Mouse (Mus musculus): Measurements from ENCODE around the gene Ntm.
A peak's percentile ranks its signal among the peaks of the same experiment; 100 is the strongest.

Gene Ntm

GRCm38 (mm10) chr9:29653678-29654235 is 309.2 kb downstream of the Ntm start:
- no peak for DNase-seq

- no peak for DNase-seq
Observed at GRCm38 (mm10) chr9:29652854-29653253, 310.1 kb downstream of the Ntm start.

- DNase-seq, result no peak
Observed at GRCm38 (mm10) chr9:29651856-29652255, 311.1 kb downstream of the Ntm start.

GRCm38 (mm10) chr9:29651226-29651625 is 311.7 kb downstream of the Ntm start:
- no peak for DNase-seq

- peak; percentile 73 for DNase-seq
Observed at GRCm38 (mm10) chr9:29650679-29651078, 312.3 kb downstream of the Ntm start.

GRCm38 (mm10) chr9:29650266-29650665 is 312.7 kb downstream of the Ntm start:
- no peak for DNase-seq

- DNase-seq, result no peak
Observed at GRCm38 (mm10) chr9:29648256-29648655, 314.7 kb downstream of the Ntm start.

GRCm38 (mm10) chr9:29647764-29648163 is 315.2 kb downstream of the Ntm start:
- DNase-seq, result no peak

- DNase-seq, result peak; percentile 58
Observed at GRCm38 (mm10) chr9:29645796-29646400, 317.0 kb downstream of the Ntm start.

GRCm38 (mm10) chr9:29642997-29643657 is 319.8 kb downstream of the Ntm start:
- peak; percentile 85 for DNase-seq

- peak; percentile 90 for DNase-seq
Observed at GRCm38 (mm10) chr9:29637335-29637734, 325.6 kb downstream of the Ntm start.

GRCm38 (mm10) chr9:29617181-29617580 is 345.8 kb downstream of the Ntm start:
- DNase-seq, result no peak

- DNase-seq, result no peak
Observed at GRCm38 (mm10) chr9:29612020-29612612, 350.8 kb downstream of the Ntm start.

GRCm38 (mm10) chr9:29610867-29611266 is 352.1 kb downstream of the Ntm start:
- no peak for DNase-seq

- no peak for DNase-seq
Observed at GRCm38 (mm10) chr9:29597665-29598064, 365.3 kb downstream of the Ntm start.

- DNase-seq, result no peak
Observed at GRCm38 (mm10) chr9:29595321-29595720, 367.6 kb downstream of the Ntm start.

GRCm38 (mm10) chr9:29594537-29595294 is 368.2 kb downstream of the Ntm start:
- DNase-seq, result no peak

GRCm38 (mm10) chr9:29587376-29587775 is 375.6 kb downstream of the Ntm start:
- no peak for DNase-seq

- DNase-seq, result no peak
Observed at GRCm38 (mm10) chr9:29586381-29586770, 376.6 kb downstream of the Ntm start.

- peak; percentile 71 for DNase-seq
Observed at GRCm38 (mm10) chr9:29585746-29586380, 377.1 kb downstream of the Ntm start.

GRCm38 (mm10) chr9:29578226-29578625 is 384.7 kb downstream of the Ntm start:
- DNase-seq, result no peak

GRCm38 (mm10) chr9:29576051-29576533 is 386.8 kb downstream of the Ntm start:
- DNase-seq, result no peak

GRCm38 (mm10) chr9:29574548-29574947 is 388.4 kb downstream of the Ntm start:
- no peak for DNase-seq

All from retina, postnatal 1 day (tissue).